Mouse (Mus musculus): ENCODE results near the gene Ube2n.

DNA sequence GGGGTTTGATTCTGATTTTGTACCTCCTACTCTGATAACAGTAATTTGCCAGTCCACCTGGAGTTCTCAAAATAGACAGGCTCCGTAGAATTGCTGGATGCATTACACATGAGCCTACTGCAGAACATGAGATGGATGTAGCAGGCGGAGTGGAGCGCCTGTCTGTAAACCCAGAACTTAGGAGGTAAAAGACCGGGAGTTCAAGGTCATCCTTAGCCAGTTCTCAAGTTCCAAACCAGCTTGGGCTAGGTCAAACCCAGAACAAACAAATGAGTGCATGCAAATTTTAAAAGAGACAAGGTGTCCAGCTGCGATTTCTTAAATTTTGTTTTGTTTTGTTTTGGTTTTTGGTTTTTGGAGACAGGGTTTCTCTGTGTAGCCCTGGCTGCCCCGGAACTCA, 70.6 kb downstream of the Ube2n start:
- TF ChIP-seq POLR2A (IDR thresholded peaks at IDR 0.05; ENCODE audit: control insufficient read depth, extremely low read depth, insufficient read depth, low read length, poor library complexity) (no peak), CTCF (IDR thresholded peaks at IDR 0.05; ENCODE audit: borderline replicate concordance, control insufficient read depth, extremely low read depth, insufficient read depth, low read length, poor library complexity) (no peak)
